Mouse (Mus musculus): ENCODE measurements around the gene Hes2. TPM values are rescaled to one million over a fixed set of nuclear protein-coding genes. Genes with fewer than 3 reads are reported as not detected.

Gene Hes2
- polyA plus RNA-seq, 2 experiments, result 0.01 to 0.05 TPM

GRCm38 (mm10) chr4:152170286-152170685, 11.6 kb downstream of the Hes2 start:
- no peak for ATAC-seq (ENCODE audit: insufficient read depth)
- Histone ChIP-seq H3K4me1 (replicated peaks; ENCODE audit: control insufficient read depth in 2 of 2, insufficient read depth in 2 of 2, low read length in 1 of 2) (no peaks in the 10 kb centered on the region; a peak in 1 of 4 replicates), H3K4me3 (ENCODE audit: insufficient read depth in 1 of 2, low read depth in 2 of 2, low read length in 2 of 2) (no peak overlapping the region), H3K9me3 (ENCODE audit: control insufficient read depth, low read length) (no peaks in the 10 kb centered on the region), H3K27me3 (ENCODE audit: control insufficient read depth, insufficient read depth, low read length) (no peaks in the 10 kb centered on the region), H3K9ac (replicated peaks) (no peak overlapping the region), H3K36me3 (replicated peaks; ENCODE audit: control insufficient read depth, insufficient read depth, low read depth) (no peaks in the 10 kb centered on the region), H3K4me2 (ENCODE audit: low read depth) (no peak overlapping the region), H3K27ac (no peak overlapping the region)
- no peak for DNase-seq (ENCODE audit: low read depth in 3 of 3, low spot score in 3 of 3)
- TF ChIP-seq CTCF (IDR thresholded peaks at IDR 0.05; ENCODE audit: low read depth) (no peak), EP300 (IDR thresholded peaks at IDR 0.05; ENCODE audit: low read depth) (no peak)
- WGBS (ENCODE audit: insufficient replicate concordance), result 67% methylated on average over 10 of the region's 10 CpGs

DNA sequence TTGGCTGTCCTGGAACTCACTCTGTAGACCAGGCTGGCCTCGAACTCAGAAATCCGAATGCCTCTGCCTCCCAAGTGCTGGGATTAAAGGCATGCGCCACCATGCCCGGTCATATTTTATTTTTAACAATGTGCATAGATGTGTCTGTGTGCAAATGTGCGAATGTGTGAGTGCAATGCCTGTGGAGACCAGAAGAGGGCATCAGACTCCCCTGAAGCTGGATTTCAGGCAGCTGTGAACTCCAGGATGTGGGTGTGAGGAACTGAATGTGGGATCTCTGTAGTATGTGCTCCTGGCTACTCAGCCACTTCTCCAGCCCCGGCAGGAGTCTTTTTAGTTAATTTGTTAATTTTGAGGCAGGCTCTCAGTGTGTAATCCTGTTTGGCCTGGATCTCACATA, 12.9 kb downstream of the Hes2 start:
- Histone ChIP-seq H3K9ac (replicated peaks) (no peak overlapping the region), H3K27ac (no peak overlapping the region), H3K9me3 (ENCODE audit: control insufficient read depth, low read length) (no peaks in the 10 kb centered on the region), H3K4me3 (ENCODE audit: insufficient read depth in 1 of 2, low read depth in 2 of 2, low read length in 2 of 2) (no peak overlapping the region), H3K4me1 (replicated peaks; ENCODE audit: control insufficient read depth in 2 of 2, insufficient read depth in 2 of 2, low read length in 1 of 2) (no peaks in the 10 kb centered on the region), H3K36me3 (replicated peaks; ENCODE audit: control insufficient read depth, insufficient read depth, low read depth) (no peaks in the 10 kb centered on the region), H3K4me2 (ENCODE audit: low read depth) (no peak overlapping the region), H3K27me3 (ENCODE audit: control insufficient read depth, insufficient read depth, low read length) (no peaks in the 10 kb centered on the region)
- no peak for TF ChIP-seq EP300 (IDR thresholded peaks at IDR 0.05; ENCODE audit: low read depth)
- TF ChIP-seq CTCF (IDR thresholded peaks at IDR 0.05; ENCODE audit: low read depth), result peak; percentile 60
- 65% methylated on average over 6 of the region's 6 CpGs for WGBS (ENCODE audit: insufficient replicate concordance)
- DNase-seq (ENCODE audit: low read depth in 3 of 3, low spot score in 3 of 3) (no peak), ATAC-seq (ENCODE audit: insufficient read depth) (no peak)

GRCm38 (mm10) chr4:152173041-152173440, 14.4 kb downstream of the Hes2 start:
- no peak overlapping the region for H3K9ac ChIP-seq (replicated peaks)
- no peak for ATAC-seq (ENCODE audit: insufficient read depth)
- H3K4me1 ChIP-seq (replicated peaks; ENCODE audit: control insufficient read depth in 2 of 2, insufficient read depth in 2 of 2, low read length in 1 of 2), result peaks cover 4 to 5% of the 10 kb centered on the region in 2 experiments; a peak in 3 of 4 replicates
- H3K9me3 ChIP-seq (ENCODE audit: control insufficient read depth, low read length), result no peaks in the 10 kb centered on the region
- H3K36me3 ChIP-seq (replicated peaks; ENCODE audit: control insufficient read depth, insufficient read depth, low read depth), result no peaks in the 10 kb centered on the region
- H3K27ac ChIP-seq, result no peak overlapping the region
- H3K4me2 ChIP-seq (ENCODE audit: low read depth), result no peak overlapping the region
- peak; percentile 56 to 60 (median 56) for DNase-seq (ENCODE audit: low read depth in 3 of 3, low spot score in 3 of 3)
- WGBS (ENCODE audit: insufficient replicate concordance), result 0% methylated on average over 5 of the region's 5 CpGs
- TF ChIP-seq CTCF (IDR thresholded peaks at IDR 0.05; ENCODE audit: low read depth), result peak; percentile 92
- no peak for TF ChIP-seq EP300 (IDR thresholded peaks at IDR 0.05; ENCODE audit: low read depth)
- H3K27me3 ChIP-seq (ENCODE audit: control insufficient read depth, insufficient read depth, low read length), result no peaks in the 10 kb centered on the region
- H3K4me3 ChIP-seq (ENCODE audit: insufficient read depth in 1 of 2, low read depth in 2 of 2, low read length in 2 of 2), result no peak overlapping the region

DNA sequence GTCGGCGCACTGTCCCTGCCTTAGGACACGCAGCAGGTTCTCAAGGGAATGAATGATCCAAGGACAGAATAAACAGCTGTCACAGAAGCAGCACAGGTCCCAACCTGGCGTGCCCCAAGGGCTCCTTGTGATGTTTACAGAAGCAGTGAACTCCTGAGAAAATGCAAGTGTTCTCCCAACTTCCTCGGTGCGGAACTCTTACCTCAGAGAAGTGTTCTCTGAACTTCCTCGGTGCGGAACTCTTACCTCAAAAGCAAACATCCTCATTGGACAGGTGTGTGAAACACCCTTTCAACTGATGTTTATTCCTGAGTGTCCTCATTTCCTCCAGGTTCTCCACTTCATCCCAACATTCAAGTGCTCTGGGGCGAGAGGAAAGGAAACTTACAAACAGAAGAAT, 15.3 kb downstream of the Hes2 start:
- Histone ChIP-seq H3K4me1 (replicated peaks; ENCODE audit: control insufficient read depth in 2 of 2, insufficient read depth in 2 of 2, low read length in 1 of 2) (peaks cover 8% of the 10 kb centered on the region in 2 experiments; a peak in 3 of 4 replicates), H3K36me3 (replicated peaks; ENCODE audit: control insufficient read depth, insufficient read depth, low read depth) (no peaks in the 10 kb centered on the region), H3K27me3 (ENCODE audit: control insufficient read depth, insufficient read depth, low read length) (peaks cover 2% of the 10 kb centered on the region; the same call in 1 of the 2 replicates), H3K9ac (replicated peaks) (no peak overlapping the region), H3K4me2 (ENCODE audit: low read depth) (no peak overlapping the region), H3K4me3 (ENCODE audit: insufficient read depth in 1 of 2, low read depth in 2 of 2, low read length in 2 of 2) (no peak overlapping the region), H3K27ac (no peak overlapping the region), H3K9me3 (ENCODE audit: control insufficient read depth, low read length) (no peaks in the 10 kb centered on the region)
- 70% methylated on average over 9 of the region's 9 CpGs for WGBS (ENCODE audit: insufficient replicate concordance)
- TF ChIP-seq CTCF (IDR thresholded peaks at IDR 0.05; ENCODE audit: low read depth) (no peak), EP300 (IDR thresholded peaks at IDR 0.05; ENCODE audit: low read depth) (no peak)
- ATAC-seq (ENCODE audit: insufficient read depth), result no peak
- no peak for DNase-seq (ENCODE audit: low read depth in 3 of 3, low spot score in 3 of 3)

GRCm38 (mm10) chr4:152176638-152177037, 18.0 kb downstream of the Hes2 start:
- ATAC-seq (ENCODE audit: insufficient read depth) (no peak), DNase-seq (ENCODE audit: low read depth in 3 of 3, low spot score in 3 of 3) (no peak)
- WGBS (ENCODE audit: insufficient replicate concordance), result 26% methylated on average over 3 of the region's 3 CpGs
- Histone ChIP-seq H3K27ac (no peak overlapping the region), H3K4me3 (ENCODE audit: insufficient read depth in 1 of 2, low read depth in 2 of 2, low read length in 2 of 2) (no peak overlapping the region), H3K9ac (replicated peaks) (no peak overlapping the region), H3K4me2 (ENCODE audit: low read depth) (no peak overlapping the region), H3K9me3 (ENCODE audit: control insufficient read depth, low read length) (no peaks in the 10 kb centered on the region), H3K36me3 (replicated peaks; ENCODE audit: control insufficient read depth, insufficient read depth, low read depth) (no peaks in the 10 kb centered on the region), H3K4me1 (replicated peaks; ENCODE audit: control insufficient read depth in 2 of 2, insufficient read depth in 2 of 2, low read length in 1 of 2) (peaks cover 12% of the 10 kb centered on the region in 2 experiments), H3K27me3 (ENCODE audit: control insufficient read depth, insufficient read depth, low read length) (peaks cover 7% of the 10 kb centered on the region; the same call in 1 of the 2 replicates)
- no peak for TF ChIP-seq CTCF (IDR thresholded peaks at IDR 0.05; ENCODE audit: low read depth)
- TF ChIP-seq EP300 (IDR thresholded peaks at IDR 0.05; ENCODE audit: low read depth), result no peak
